In genomic region chr15:81129970-81130369, GRCm38 (mm10) we compare ENCODE assay signal across 19 mouse cellular contexts.
DNase-seq lines count a peak whose midpoint lies in the region; ATAC-seq lines count a peak whose summit lies in the region.
"Had no signal": no experiment of that assay in that cellular context is flagged by ENCODE, and none has a peak within 500 bp of the region (broad histone marks: within the 10 kb centered on the region; RNA-seq: fewer than 3 reads in every experiment).

No protein-coding gene starts in this region.

- H3K36me3 ChIP-seq in embryonic facial prominence, embryonic 14.5 days (ENCODE audit: control insufficient read depth, insufficient read depth, low read length) = no peaks in the 10 kb centered on the region
- H3K36me3 ChIP-seq: forebrain, embryonic 15.5 days; heart, embryonic 12.5 days; hindbrain, embryonic 12.5 days; limb, embryonic 15.5 days; liver, embryonic 15.5 days had no signal

- peaks cover 19% of the 10 kb centered on the region; the same call in 1 of the 2 replicates for H3K4me1 ChIP-seq in embryonic facial prominence, embryonic 14.5 days (ENCODE audit: control insufficient read depth, insufficient read depth, low read length)
- H3K4me1 ChIP-seq: liver, embryonic 15.5 days had no signal

- intact Hi-C loops in left cerebral cortex, postnatal 14 days (cut with DNase I) = no loop called here
- intact Hi-C loops in left cerebral cortex, postnatal 4 days (cut with DNase I) = no loop called here
- intact Hi-C loops in gastrocnemius, postnatal 36 days (cut with DNase I) = no loop called here

- no peaks in the 10 kb centered on the region for H3K27me3 ChIP-seq in embryonic facial prominence, embryonic 14.5 days (replicated peaks; ENCODE audit: control insufficient read depth, insufficient read depth, low read length)
- H3K27me3 ChIP-seq: CH12.LX; forebrain, embryonic 15.5 days; heart, embryonic 12.5 days; hindbrain, embryonic 12.5 days; limb, embryonic 15.5 days; liver, embryonic 15.5 days had no signal

- WGBS in embryonic facial prominence, embryonic 14.5 days = 62% methylated on average over 8 of the region's 8 CpGs

- H3K4me2 ChIP-seq in embryonic facial prominence, embryonic 14.5 days (ENCODE audit: low read depth, low read length) = no peak overlapping the region
- H3K4me2 ChIP-seq: forebrain, embryonic 15.5 days; heart, embryonic 12.5 days; hindbrain, embryonic 12.5 days; limb, embryonic 15.5 days; liver, embryonic 15.5 days; midbrain, embryonic 11.5 days had no signal

- no peaks in the 10 kb centered on the region for H3K9me3 ChIP-seq in embryonic facial prominence, embryonic 14.5 days (ENCODE audit: control insufficient read depth, low read length)
- H3K9me3 ChIP-seq: forebrain, embryonic 15.5 days; heart, embryonic 12.5 days; hindbrain, embryonic 12.5 days; limb, embryonic 15.5 days; liver, embryonic 15.5 days had no signal

- 0 out of 2 replicates have a peak, but pooled peaks have one; percentile 23 for ATAC-seq in embryonic facial prominence, embryonic 14.5 days (ENCODE audit: low read depth)
- ATAC-seq: forebrain, embryonic 15.5 days had no signal

- no peak overlapping the region for H3K4me3 ChIP-seq in embryonic facial prominence, embryonic 14.5 days (ENCODE audit: low read depth, low read length)
- H3K4me3 ChIP-seq: erythroblast, embryonic 14.5 days; forebrain, embryonic 15.5 days; heart, embryonic 12.5 days; hindbrain, embryonic 12.5 days; limb, embryonic 15.5 days; liver, embryonic 15.5 days had no signal

- no peak overlapping the region for H3K9ac ChIP-seq in embryonic facial prominence, embryonic 14.5 days (ENCODE audit: low read depth, low read length)
- H3K9ac ChIP-seq: forebrain, embryonic 15.5 days; heart, embryonic 12.5 days; hindbrain, embryonic 12.5 days; limb, embryonic 15.5 days; liver, embryonic 15.5 days had no signal

- peak; percentile 17 to 27 for DNase-seq in cerebellum, postnatal 25 days
- DNase-seq in cerebellum, adult 9-10 months = no peak
- peak; percentile 37 to 65 for DNase-seq in left cerebral cortex, postnatal 14 days (ENCODE audit: low spot score in 2 of 2)
- DNase-seq in left cerebral cortex, postnatal 4 days = no peak
- DNase-seq in embryonic facial prominence, embryonic 14.5 days (ENCODE audit: low spot score) = peak; percentile 52
- peak; percentile 57 to 61 for DNase-seq in layer of hippocampus, postnatal 36 days
- no peak for DNase-seq in gastrocnemius, postnatal 36 days
- DNase-seq: heart, postnatal 14 days; kidney, postnatal 36 days; retina, postnatal 1 day; thymus, postnatal 25 days had no signal

- 0 out of 2 replicates have a peak overlapping the region, but pooled peaks have one; percentile 2 for H3K27ac ChIP-seq in embryonic facial prominence, embryonic 14.5 days (replicated peaks; ENCODE audit: low read depth, low read length)
- H3K27ac ChIP-seq: forebrain, embryonic 15.5 days; hindbrain, embryonic 12.5 days; limb, embryonic 15.5 days; liver, embryonic 15.5 days had no signal

Comparison
In these comparisons a context has a peak if more than half of its experiments do, and no peak if none do; other contexts are left out.
1. DNase-seq: peak in cerebellum, postnatal 25 days (2 of 2), left cerebral cortex, postnatal 14 days (2 of 2), embryonic facial prominence, embryonic 14.5 days (single experiment) and layer of hippocampus, postnatal 36 days (2 of 2); none in cerebellum, adult 9-10 months (single experiment), left cerebral cortex, postnatal 4 days (single experiment) and gastrocnemius, postnatal 36 days (0 of 2).